Mouse (Mus musculus): ENCODE data around the gene Adamts4. TPM values are rescaled to one million over a fixed set of nuclear protein-coding genes. Genes with fewer than 3 reads are reported as not detected.

The Adamts4 gene
- total RNA-seq, 1 experiment from 2014 or later = 0.25 TPM

Other genes with a start within 250 kb of the Adamts4 start
- 1.1 and 6.9 TPM in 2 replicates for gene Fcgr4, start 231.5 kb upstream of the Adamts4 start, total RNA-seq (2017)
- gene Fcgr3, start 185.5 kb upstream of the Adamts4 start, total RNA-seq (2017) = 30.2 and 49.4 TPM in 2 replicates
- 2.4 and 3.3 TPM in 2 replicates for gene Cfap126, start 136.5 kb upstream of the Adamts4 start, total RNA-seq (2017)
- 52.4 and 87.6 TPM in 2 replicates for gene Sdhc, start 99.8 kb upstream of the Adamts4 start, total RNA-seq (2017)
- not detected in 2 replicates for gene Mpz, start 99.7 kb upstream of the Adamts4 start, total RNA-seq (2017)
- 42.7 and 46.5 TPM in 2 replicates for gene Pcp4l1, start 54.2 kb upstream of the Adamts4 start, total RNA-seq (2017)
- 0.81 and 1.5 TPM in 2 replicates for gene Nr1i3, start 36.5 kb upstream of the Adamts4 start, total RNA-seq (2017)
- gene Tomm40l, start 27.9 kb upstream of the Adamts4 start, total RNA-seq (2017) = 17.5 and 25.0 TPM in 2 replicates
- gene Apoa2, start 25.4 kb upstream of the Adamts4 start, total RNA-seq (2017) = not detected in 2 replicates
- gene Fcer1g, start 16.1 kb upstream of the Adamts4 start, total RNA-seq (2017) = 44.5 and 76.7 TPM in 2 replicates
- 260 and 369 TPM in 2 replicates for gene Ndufs2, start 967 bp downstream of the Adamts4 start, total RNA-seq (2017)
- 13.7 and 43.0 TPM in 2 replicates for gene B4galt3, start 19.9 kb downstream of the Adamts4 start, total RNA-seq (2017)
- gene Ppox, start 30.8 kb downstream of the Adamts4 start, total RNA-seq (2017) = 9.5 and 35.5 TPM in 2 replicates
- 26.5 and 31.8 TPM in 2 replicates for gene Usp21, start 37.6 kb downstream of the Adamts4 start, total RNA-seq (2017)
- gene Ufc1, start 44.6 kb downstream of the Adamts4 start, total RNA-seq (2017) = 56.5 and 92.4 TPM in 2 replicates
- gene Dedd, start 78.7 kb downstream of the Adamts4 start, total RNA-seq (2017) = 11.0 and 15.8 TPM in 2 replicates
- 45.7 and 55.1 TPM in 2 replicates for gene Nit1, start 95.2 kb downstream of the Adamts4 start, total RNA-seq (2017)
- 35.8 and 50.2 TPM in 2 replicates for gene Pfdn2, start 95.2 kb downstream of the Adamts4 start, total RNA-seq (2017)
- gene Klhdc9, start 110.4 kb downstream of the Adamts4 start, total RNA-seq (2017) = 3.5 and 5.7 TPM in 2 replicates
- gene Nectin4, start 119.7 kb downstream of the Adamts4 start, total RNA-seq (2017) = 5.2 and 6.2 TPM in 2 replicates
- gene Arhgap30, start 138.5 kb downstream of the Adamts4 start, total RNA-seq (2017) = 112 and 133 TPM in 2 replicates
- gene Usf1, start 160.9 kb downstream of the Adamts4 start, total RNA-seq (2017) = 47.0 and 59.5 TPM in 2 replicates
- 4.7 and 8.8 TPM in 2 replicates for gene Tstd1, start 168.5 kb downstream of the Adamts4 start, total RNA-seq (2017)
- gene F11r, start 187.1 kb downstream of the Adamts4 start, total RNA-seq (2017) = 12.1 and 13.4 TPM in 2 replicates